Mouse (Mus musculus) limb, embryonic 13.5 days (tissue): ENCODE measurements around the gene Pth1r. TPM values are rescaled to one million over a fixed set of nuclear protein-coding genes. Genes with fewer than 3 reads are reported as not detected.
A peak's percentile ranks its signal among the peaks of the same experiment; 100 is the strongest.
"Not testable (repeated sequence)": the region's sequence is repeated elsewhere in the genome, so short reads cannot be mapped to it uniquely, and the experiment has no call there.

Source experiments
- ATAC-seq: fragments of 200-750 bp; cut with Nextera tagmentation; 2 replicates; pipeline ENCODE4 v1.8.0; 2017; ENCODE audit warnings: low read depth, moderate number of reproducible peaks, moderate TSS enrichment; ENCODE audit not compliant: low FRiP score
- H3K27ac ChIP-seq: fragments of 300-500 bp; sonication (generic); 2 replicates; pipeline ENCODE4 v1.5.1; 2015; ENCODE audit warnings: inconsistent platforms, mild to moderate bottlenecking, moderate library complexity
- H3K27me3 ChIP-seq: fragments of 300-500 bp; sonication (generic); 2 replicates; pipeline ENCODE4 v1.6.1; 2015; ENCODE audit warnings: mild to moderate bottlenecking, inconsistent platforms
- H3K36me3 ChIP-seq: fragments of 300-500 bp; sonication (generic); 2 replicates; pipeline ENCODE4 v1.6.1; 2015; ENCODE audit warnings: inconsistent platforms, mild to moderate bottlenecking, moderate library complexity
- H3K4me1 ChIP-seq: fragments of 300-500 bp; sonication (generic); 2 replicates; pipeline ENCODE4 v1.6.1; 2015; ENCODE audit warnings: inconsistent platforms
- H3K4me2 ChIP-seq: fragments of 300-500 bp; sonication (generic); replicated peaks from 2 replicates; pipeline ENCODE4 v1.6.1; 2015; ENCODE audit warnings: inconsistent platforms, mild to moderate bottlenecking, moderate library complexity
- H3K4me3 ChIP-seq: fragments of 300-500 bp; sonication (generic); 2 replicates; pipeline ENCODE4 v1.5.1; 2015; ENCODE audit warnings: moderate library complexity, mild to moderate bottlenecking, inconsistent platforms
- H3K9ac ChIP-seq: fragments of 300-500 bp; sonication (generic); 2 replicates; pipeline ENCODE4 v1.6.1; 2015; ENCODE audit warnings: mild to moderate bottlenecking, inconsistent platforms
- H3K9me3 ChIP-seq: fragments of 300-500 bp; sonication (generic); 2 replicates; pipeline ENCODE4 v1.6.1; 2016; ENCODE audit warnings: inconsistent platforms
- WGBS: fragments of 180-500 bp; shearing (Covaris S2); methylation state at CpG from one replicate; pipeline ENCODE4 v1.1.7; 2015; 5-methylcytosine and 5-hydroxymethylcytosine counted together
- polyA plus RNA-seq: library from polyadenylated mRNA; unstranded; fragments of >200 nt; fragmentation: Nextera tagmentation; extraction: Ambion mirVana; gene quantifications from 2 replicates; pipeline ENCODE4 v1.2.1, GENCODE M21; 2015

The Pth1r gene
- polyA plus RNA-seq, 1 experiment from 2014 or later, result 97.7 TPM

GRCm38 (mm10) chr9:110687846-110688245 is 59.1 kb downstream of the Pth1r start:
- Histone ChIP-seq H3K27me3 (no peaks in the 10 kb centered on the region), H3K36me3 (peaks cover under 1% of the 10 kb centered on the region; the same call in 1 of the 2 replicates), H3K27ac (no peak overlapping the region), H3K4me1 (peaks cover 21% of the 10 kb centered on the region), H3K4me2 (no peak overlapping the region), H3K9me3 (no peaks in the 10 kb centered on the region), H3K9ac (no peak overlapping the region), H3K4me3 (no peak overlapping the region)
- 89% methylated on average over 2 of the region's 2 CpGs for WGBS
- no peak for ATAC-seq

GRCm38 (mm10) chr9:110687061-110687460 is 59.9 kb downstream of the Pth1r start:
- Histone ChIP-seq H3K9me3 (no peaks in the 10 kb centered on the region), H3K4me3 (no peak overlapping the region), H3K36me3 (no peaks in the 10 kb centered on the region), H3K4me1 (peaks cover 26% of the 10 kb centered on the region), H3K9ac (no peak overlapping the region), H3K27ac (no peak overlapping the region), H3K4me2 (no peak overlapping the region), H3K27me3 (no peaks in the 10 kb centered on the region)
- ATAC-seq, result no peak
- 59% methylated on average over 5 of the region's 5 CpGs for whole genome bisulfite sequencing

DNA sequence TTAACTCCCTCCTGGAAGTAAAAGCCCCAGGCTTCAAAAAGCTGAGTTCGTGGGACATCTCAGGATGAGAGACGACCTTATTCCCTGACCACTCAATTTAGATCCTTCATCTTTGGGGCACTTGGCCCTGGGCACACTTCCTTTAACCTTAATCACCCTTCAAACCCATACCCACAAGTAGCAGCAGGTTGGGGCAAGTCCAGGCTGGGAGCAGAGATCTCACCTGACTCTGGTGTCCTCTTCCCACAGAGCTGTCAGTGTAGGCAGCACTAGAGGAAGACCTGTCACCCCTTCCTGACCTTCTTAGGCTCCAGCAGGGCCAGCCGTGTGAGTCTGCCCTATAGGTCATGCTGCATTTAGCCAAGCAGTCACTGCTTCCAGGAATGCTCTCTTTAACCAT is 60.5 kb downstream of the Pth1r start:
- H3K4me1 ChIP-seq, result peaks cover 29% of the 10 kb centered on the region
- 62% methylated on average over 3 of the region's 3 CpGs for WGBS
- no peak overlapping the region for H3K27ac ChIP-seq
- no peaks in the 10 kb centered on the region for H3K27me3 ChIP-seq
- H3K36me3 ChIP-seq, result no peaks in the 10 kb centered on the region
- H3K4me2 ChIP-seq, result no peak overlapping the region
- no peaks in the 10 kb centered on the region for H3K9me3 ChIP-seq
- no peak overlapping the region for H3K9ac ChIP-seq
- no peak for ATAC-seq
- H3K4me3 ChIP-seq, result no peak overlapping the region

- ATAC-seq, result no peak
- H3K9me3 ChIP-seq, result no peaks in the 10 kb centered on the region
- peaks cover 29% of the 10 kb centered on the region for H3K4me1 ChIP-seq
- no peak overlapping the region for H3K4me2 ChIP-seq
- no peaks in the 10 kb centered on the region for H3K36me3 ChIP-seq
- no peak overlapping the region for H3K27ac ChIP-seq
- no peaks in the 10 kb centered on the region for H3K27me3 ChIP-seq
- no peak overlapping the region for H3K4me3 ChIP-seq
- no peak overlapping the region for H3K9ac ChIP-seq
- 90% methylated on average over 5 of the region's 5 CpGs for WGBS
Observed at GRCm38 (mm10) chr9:110685591-110685990, 61.4 kb downstream of the Pth1r start.

- ATAC-seq, result no peak
- no peak overlapping the region for H3K4me2 ChIP-seq
- no peak overlapping the region for H3K27ac ChIP-seq
- 84% methylated on average over 8 of the region's 8 CpGs for WGBS
- H3K36me3 ChIP-seq, result no peaks in the 10 kb centered on the region
- H3K4me3 ChIP-seq, result no peak overlapping the region
- H3K9me3 ChIP-seq, result no peaks in the 10 kb centered on the region
- no peaks in the 10 kb centered on the region for H3K27me3 ChIP-seq
- H3K9ac ChIP-seq, result no peak overlapping the region
- peaks cover 29% of the 10 kb centered on the region for H3K4me1 ChIP-seq
Observed at GRCm38 (mm10) chr9:110685187-110685586, 61.8 kb downstream of the Pth1r start.

GRCm38 (mm10) chr9:110684100-110684831 is 62.7 kb downstream of the Pth1r start:
- 0 out of 2 replicates have a peak overlapping the region, but pooled peaks have one; percentile 16 for H3K4me2 ChIP-seq

DNA sequence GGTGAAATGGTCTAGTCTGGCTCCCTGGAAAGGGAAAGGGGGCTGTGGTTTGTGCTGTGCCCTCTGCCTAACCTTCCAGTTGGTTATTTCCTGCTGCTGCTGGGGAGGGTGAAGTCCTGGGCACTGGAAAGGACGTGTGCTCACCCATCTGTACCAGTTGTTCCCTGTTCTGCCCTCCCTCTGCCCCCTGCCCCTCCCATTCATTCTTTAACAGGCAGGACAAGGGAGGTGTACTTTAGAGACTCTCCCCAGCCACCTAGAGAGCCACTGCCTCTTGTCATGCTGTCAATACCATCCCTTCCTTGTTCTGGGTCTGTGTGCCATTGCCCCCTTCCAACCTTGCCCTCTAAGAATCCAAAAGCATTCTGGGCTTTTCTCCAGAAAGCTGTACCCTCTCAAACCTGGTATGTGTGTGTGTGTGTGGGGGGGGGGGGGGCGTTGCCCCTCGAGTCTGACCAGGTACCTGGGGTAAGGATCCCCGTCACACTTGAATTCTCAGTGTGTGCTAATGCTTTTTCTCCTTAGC is 63.3 kb downstream of the Pth1r start:
- 49% methylated on average over 4 of the region's 4 CpGs for WGBS
- peak; percentile 16 for ATAC-seq
- Histone ChIP-seq H3K27me3 (no peaks in the 10 kb centered on the region), H3K9me3 (no peaks in the 10 kb centered on the region), H3K27ac (peak overlapping the region; percentile 48; the same call in 1 of the 2 replicates), H3K36me3 (no peaks in the 10 kb centered on the region), H3K9ac (peak overlapping the region; percentile 43; the same call in 1 of the 2 replicates), H3K4me3 (no peak overlapping the region), H3K4me1 (peaks cover 29% of the 10 kb centered on the region), H3K4me2 (peak overlapping the region; percentile 16; the same call in 1 of the 2 replicates)

More at GRCm38 (mm10) chr9:110684100-110684831, 62.7 kb downstream of the Pth1r start:
- H3K27me3 ChIP-seq, result no peaks in the 10 kb centered on the region
- H3K36me3 ChIP-seq, result no peaks in the 10 kb centered on the region
- peaks cover 29% of the 10 kb centered on the region for H3K4me1 ChIP-seq
- H3K9ac ChIP-seq, result peak overlapping the region; percentile 26; the same call in 1 of the 2 replicates
- no peak overlapping the region for H3K4me3 ChIP-seq
- ATAC-seq, result peak; percentile 55; the same call in 1 of the 2 replicates
- 77% methylated on average over 6 of the region's 6 CpGs for WGBS
- no peaks in the 10 kb centered on the region for H3K9me3 ChIP-seq
- peak overlapping the region; percentile 58; the same call in 1 of the 2 replicates for H3K27ac ChIP-seq

DNA sequence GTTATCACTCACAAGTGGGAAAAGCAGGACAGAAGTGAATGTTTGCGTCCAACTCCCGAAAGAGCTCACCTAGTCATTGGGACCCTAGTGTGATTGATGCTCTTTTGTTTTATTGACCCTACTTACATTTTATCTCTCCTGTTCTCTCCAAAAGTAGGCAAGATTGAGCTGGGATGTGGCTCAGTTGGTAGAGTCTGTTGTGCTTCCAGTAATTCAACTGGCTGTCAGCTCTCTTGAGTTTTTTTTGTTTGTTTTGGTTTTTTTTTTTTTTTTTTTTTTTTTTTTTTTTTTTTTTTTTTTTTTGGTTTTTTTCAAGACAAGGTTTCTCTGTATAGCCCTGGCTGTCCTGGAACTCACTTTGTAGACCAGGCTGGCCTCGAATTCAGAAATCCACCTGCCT is 64.2 kb downstream of the Pth1r start:
- not testable (repeated sequence) for H3K4me2 ChIP-seq, H3K27ac ChIP-seq, ATAC-seq, H3K4me3 ChIP-seq, H3K36me3 ChIP-seq, H3K27me3 ChIP-seq, H3K9ac ChIP-seq, H3K9me3 ChIP-seq
- 80% methylated on average over 3 of the region's 3 CpGs for WGBS
- H3K4me1 ChIP-seq, result peaks cover 29% of the 10 kb centered on the region

GRCm38 (mm10) chr9:110682255-110682654 is 64.7 kb downstream of the Pth1r start:
- Histone ChIP-seq H3K27me3 (no peaks in the 10 kb centered on the region), H3K27ac (no peak overlapping the region), H3K9me3 (no peaks in the 10 kb centered on the region), H3K4me2 (no peak overlapping the region), H3K4me1 (peaks cover 29% of the 10 kb centered on the region), H3K9ac (no peak overlapping the region), H3K4me3 (no peak overlapping the region), H3K36me3 (no peaks in the 10 kb centered on the region)
- no peak for ATAC-seq
- 44% methylated on average over 5 of the region's 5 CpGs for WGBS

- Histone ChIP-seq H3K27me3 (no peaks in the 10 kb centered on the region), H3K36me3 (no peaks in the 10 kb centered on the region), H3K4me1 (peaks cover 29% of the 10 kb centered on the region), H3K9ac (no peak overlapping the region), H3K9me3 (no peaks in the 10 kb centered on the region), H3K4me3 (no peak overlapping the region), H3K4me2 (no peak overlapping the region), H3K27ac (no peak overlapping the region)
- no peak for ATAC-seq
- 80% methylated on average over 9 of the region's 9 CpGs for WGBS
Observed at GRCm38 (mm10) chr9:110681817-110682216, 65.1 kb downstream of the Pth1r start.

DNA sequence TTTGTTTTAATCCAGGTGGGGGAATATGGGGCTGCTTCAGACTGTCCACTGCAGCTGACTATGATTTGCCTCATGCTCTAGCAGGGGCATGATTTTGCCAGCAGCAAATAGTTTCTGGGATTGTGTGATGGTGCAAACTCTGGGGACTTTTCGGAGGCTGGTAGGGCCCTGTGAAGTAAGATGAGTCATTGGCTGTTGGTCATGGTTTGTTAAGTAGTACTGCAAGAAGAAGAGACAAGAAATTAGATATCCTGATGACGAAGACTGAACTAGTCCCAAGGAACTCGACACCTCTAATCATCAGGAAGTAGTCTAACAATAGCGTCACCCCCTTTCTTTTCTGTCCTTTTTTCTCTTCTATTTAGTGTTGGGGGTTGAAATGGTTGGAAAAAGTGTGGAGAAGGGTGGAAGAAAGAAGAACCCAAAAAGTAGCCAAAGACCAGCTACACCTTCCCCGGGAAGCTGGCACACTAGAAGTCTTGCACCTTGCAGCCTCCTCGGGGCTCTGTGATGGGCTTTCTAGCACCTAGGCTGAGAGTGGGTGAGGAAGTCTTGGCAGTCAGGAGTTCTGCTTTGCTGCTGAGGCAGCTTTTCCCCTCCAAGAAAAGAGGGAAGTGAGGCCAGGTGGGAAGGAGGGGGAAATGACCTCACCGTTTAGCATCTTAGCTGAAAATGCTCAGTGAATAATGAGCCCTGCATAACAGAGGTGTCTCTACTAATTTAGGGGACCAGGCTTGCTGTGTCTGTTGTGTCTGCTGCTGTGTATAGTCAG is 66.0 kb downstream of the Pth1r start:
- no peak for ATAC-seq
- 80% methylated on average over 7 of the region's 7 CpGs for WGBS
- Histone ChIP-seq H3K4me3 (no peak overlapping the region), H3K9ac (no peak overlapping the region), H3K9me3 (no peaks in the 10 kb centered on the region), H3K4me1 (peaks cover 29% of the 10 kb centered on the region), H3K27ac (no peak overlapping the region), H3K4me2 (no peak overlapping the region), H3K27me3 (no peaks in the 10 kb centered on the region), H3K36me3 (no peaks in the 10 kb centered on the region)

GRCm38 (mm10) chr9:110678886-110679285 is 68.1 kb downstream of the Pth1r start:
- Histone ChIP-seq H3K4me2 (no peak overlapping the region), H3K27me3 (no peaks in the 10 kb centered on the region), H3K9ac (no peak overlapping the region), H3K4me1 (peaks cover 17% of the 10 kb centered on the region), H3K36me3 (no peaks in the 10 kb centered on the region; the same call in 1 of the 2 replicates), H3K9me3 (no peaks in the 10 kb centered on the region), H3K27ac (no peak overlapping the region), H3K4me3 (no peak overlapping the region)
- 71% methylated on average over 5 of the region's 5 CpGs for WGBS
- ATAC-seq, result no peak
